Mouse (Mus musculus): ENCODE measurements around the gene Plcl2.

DNA sequence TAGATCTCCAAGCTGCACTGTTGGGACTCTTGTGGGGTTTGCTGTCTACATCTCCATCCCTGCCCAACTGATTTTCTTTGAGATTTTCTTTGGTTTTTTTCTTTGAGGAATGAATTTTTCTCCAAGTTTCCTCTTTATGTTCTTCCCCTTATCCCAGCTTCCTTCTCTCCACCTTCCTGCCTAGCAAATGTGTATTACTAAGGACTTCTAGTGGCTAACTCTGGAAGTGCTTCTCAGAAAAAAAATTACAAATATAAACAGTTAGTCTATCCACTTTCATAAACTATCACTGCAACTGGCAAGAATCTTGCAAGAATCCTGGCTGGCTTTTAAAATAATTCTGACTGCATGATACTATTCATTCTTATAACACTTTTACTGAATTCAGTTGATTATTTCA is 119.5 kb downstream of the Plcl2 start:
- peak; percentile 58 for TF ChIP-seq CTCF (IDR thresholded peaks at IDR 0.05)
- TF ChIP-seq EP300 (IDR thresholded peaks at IDR 0.05), result no peak
